Mouse (Mus musculus) thymus, adult 2 months (tissue): ENCODE measurements around the gene Cmss1. TPM values are rescaled to one million over a fixed set of nuclear protein-coding genes. Genes with fewer than 3 reads are reported as not detected.

Experiments used
- DNase-seq: peaks from one replicate; pipeline ENCODE4 v3.0.0; 2021
- H3K27ac ChIP-seq: fragments of 200-500 bp; 2 replicates; pipeline ENCODE4 v1.5.1; 2012; ENCODE audit warnings: low read length, control low read depth; ENCODE audit not compliant: control insufficient read depth, insufficient read depth
- H3K27me3 ChIP-seq: fragments of 200-500 bp; 2 replicates; pipeline ENCODE4 v1.6.1; 2012; ENCODE audit warnings: mild to moderate bottlenecking, low read length, moderate library complexity, mixed read lengths; ENCODE audit not compliant: control insufficient read depth, insufficient read depth
- H3K36me3 ChIP-seq: fragments of 200-500 bp; 2 replicates; pipeline ENCODE4 v1.6.1; 2012; ENCODE audit warnings: mild to moderate bottlenecking, low read length, moderate library complexity; ENCODE audit not compliant: control insufficient read depth, insufficient read depth
- H3K4me1 ChIP-seq: fragments of 200-500 bp; replicated peaks from 2 replicates; pipeline ENCODE4 v1.6.1; 2012; ENCODE audit warnings: low read length; ENCODE audit not compliant: control insufficient read depth, insufficient read depth
- H3K4me3 ChIP-seq: fragments of 200-500 bp; 2 replicates; pipeline ENCODE4 v1.5.1; 2012; ENCODE audit warnings: mild to moderate bottlenecking, low read length, control low read depth, moderate library complexity; ENCODE audit not compliant: control insufficient read depth, insufficient read depth
- CTCF ChIP-seq: fragments of 200-500 bp; IDR thresholded peaks from 2 replicates; pipeline ENCODE4 v1.5.1; 2012; ENCODE audit warnings: mild to moderate bottlenecking, control low read depth, low read length, moderate library complexity, borderline replicate concordance; ENCODE audit not compliant: control insufficient read depth, poor library complexity, insufficient read depth; ENCODE audit errors: extremely low read depth
- POLR2A ChIP-seq: fragments of 200-500 bp; IDR thresholded peaks from 2 replicates; pipeline ENCODE4 v1.6.1; 2012; ENCODE audit warnings: mild to moderate bottlenecking, low read length, control low read depth, moderate library complexity; ENCODE audit not compliant: control insufficient read depth, poor library complexity, insufficient read depth; ENCODE audit errors: extremely low read depth
- WGBS: fragments of 180-500 bp; shearing (Covaris S2); methylation state at CpG from one replicate; pipeline ENCODE4 v1.1.7; 2018; 5-methylcytosine and 5-hydroxymethylcytosine counted together
- polyA plus RNA-seq: library from polyadenylated mRNA; depleted of rRNA; stranded (reverse); fragments of >200 nt; gene quantifications from 2 replicates; pipeline ENCODE4 v1.2.3, GENCODE M21; 2012

Gene Cmss1
- polyA plus RNA-seq, 1 experiment, result 6.2 TPM

DNA sequence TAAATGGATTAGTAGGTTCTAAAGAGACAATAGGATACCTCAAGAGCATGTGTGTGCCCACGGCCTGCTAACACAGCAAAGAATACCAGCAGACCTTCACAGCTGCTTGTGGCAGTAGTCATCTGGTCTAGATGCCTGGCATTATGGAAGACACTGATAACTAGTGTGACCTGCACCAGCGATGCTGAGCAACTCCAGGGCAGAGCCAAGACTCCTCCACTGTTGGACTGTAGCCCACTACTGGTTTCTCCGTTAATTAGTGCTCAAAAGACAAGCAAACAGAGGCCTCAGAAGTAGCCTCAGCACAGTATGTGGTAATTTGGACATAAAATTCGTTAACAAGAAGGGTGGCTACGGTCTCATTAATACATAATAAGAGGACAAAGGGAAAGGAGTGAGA is 54.0 kb downstream of the Cmss1 start:
- Histone ChIP-seq H3K4me1 (0 out of 2 replicates have a peak, but pooled peaks cover 2% of the 10 kb centered on the region), H3K4me3 (no peak overlapping the region), H3K27me3 (no peaks in the 10 kb centered on the region), H3K27ac (no peak overlapping the region), H3K36me3 (no peaks in the 10 kb centered on the region)
- WGBS, result 94% methylated on average over 5 of the region's 5 CpGs
- DNase-seq, result no peak
- no peak for TF ChIP-seq POLR2A
- TF ChIP-seq CTCF, result no peak

DNA sequence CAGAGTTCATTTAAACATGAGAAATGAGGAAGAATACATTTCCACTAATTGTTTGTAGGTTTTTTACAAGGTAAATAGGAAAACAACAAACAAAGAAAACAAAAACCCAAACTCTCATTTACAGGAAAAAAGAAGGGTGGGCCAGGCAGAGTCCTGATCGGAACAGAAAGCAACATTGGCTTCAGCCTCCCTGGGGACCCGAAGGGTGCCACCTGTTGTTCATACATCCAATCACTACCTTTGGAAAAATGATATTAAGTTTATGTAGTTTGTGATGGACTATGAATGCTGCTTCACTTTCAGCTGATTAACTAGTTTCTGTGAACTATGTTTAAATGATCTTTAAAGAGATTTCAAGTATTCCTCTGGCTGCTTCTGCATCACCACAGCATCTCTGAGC is 55.0 kb downstream of the Cmss1 start:
- DNase-seq, result no peak
- H3K27me3 ChIP-seq, result no peaks in the 10 kb centered on the region
- no peak overlapping the region for H3K27ac ChIP-seq
- TF ChIP-seq CTCF (no peak), POLR2A (no peak)
- H3K4me1 ChIP-seq, result peaks cover 4% of the 10 kb centered on the region; the same call in 1 of the 2 replicates
- H3K36me3 ChIP-seq, result no peaks in the 10 kb centered on the region
- WGBS, result 76% methylated on average over 2 of the region's 2 CpGs
- H3K4me3 ChIP-seq, result no peak overlapping the region

DNA sequence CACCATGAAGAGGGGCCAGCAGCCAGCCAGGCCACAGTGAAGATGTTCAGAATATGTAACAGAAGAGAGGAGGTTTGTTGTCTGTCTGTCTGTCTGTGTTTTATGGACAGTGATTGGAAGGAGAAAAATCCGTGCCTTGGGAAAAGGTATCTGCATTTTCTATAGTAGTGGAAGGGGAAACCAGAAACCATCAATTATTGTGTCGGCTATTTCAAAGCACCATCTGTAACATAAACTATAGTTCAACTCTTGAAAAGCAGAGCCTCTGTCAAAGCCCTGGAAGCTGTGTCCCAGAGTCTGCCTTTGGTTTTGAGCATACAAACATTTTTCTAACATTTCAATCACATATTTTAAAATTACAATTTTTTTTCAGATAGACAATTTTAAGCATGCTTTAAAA is 55.8 kb downstream of the Cmss1 start:
- no peaks in the 10 kb centered on the region for H3K27me3 ChIP-seq
- H3K4me1 ChIP-seq, result peaks cover 4% of the 10 kb centered on the region; the same call in 1 of the 2 replicates
- no peak overlapping the region for H3K4me3 ChIP-seq
- WGBS, result 63% methylated on average over 2 of the region's 2 CpGs
- H3K27ac ChIP-seq, result no peak overlapping the region
- TF ChIP-seq POLR2A, result no peak
- no peak for TF ChIP-seq CTCF
- H3K36me3 ChIP-seq, result no peaks in the 10 kb centered on the region
- DNase-seq, result no peak

DNA sequence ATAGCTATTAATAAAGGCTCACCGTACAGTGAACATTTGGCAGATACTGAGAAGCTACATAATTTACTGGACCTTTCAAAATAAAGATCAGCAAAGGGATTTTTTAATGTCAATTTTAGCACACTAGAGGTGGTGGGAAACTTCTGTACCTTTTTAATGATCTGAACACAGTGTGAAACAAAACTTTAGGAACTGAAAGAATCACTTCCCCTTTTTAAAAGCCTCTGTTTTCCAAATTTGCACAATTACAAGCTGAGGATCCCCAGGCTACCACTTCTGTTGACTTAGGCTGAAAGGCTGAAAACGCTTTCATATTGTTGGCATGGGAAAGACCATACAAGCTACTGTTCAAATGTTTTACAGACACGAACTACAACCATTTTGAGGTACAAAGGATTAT is 56.6 kb downstream of the Cmss1 start:
- no peaks in the 10 kb centered on the region for H3K27me3 ChIP-seq
- no peak for DNase-seq
- no peaks in the 10 kb centered on the region for H3K36me3 ChIP-seq
- 47% methylated on average over 3 of the region's 3 CpGs for WGBS
- no peak overlapping the region for H3K27ac ChIP-seq
- H3K4me1 ChIP-seq, result peaks cover 4% of the 10 kb centered on the region; the same call in 1 of the 2 replicates
- no peak overlapping the region for H3K4me3 ChIP-seq
- no peak for TF ChIP-seq CTCF
- no peak for TF ChIP-seq POLR2A

DNA sequence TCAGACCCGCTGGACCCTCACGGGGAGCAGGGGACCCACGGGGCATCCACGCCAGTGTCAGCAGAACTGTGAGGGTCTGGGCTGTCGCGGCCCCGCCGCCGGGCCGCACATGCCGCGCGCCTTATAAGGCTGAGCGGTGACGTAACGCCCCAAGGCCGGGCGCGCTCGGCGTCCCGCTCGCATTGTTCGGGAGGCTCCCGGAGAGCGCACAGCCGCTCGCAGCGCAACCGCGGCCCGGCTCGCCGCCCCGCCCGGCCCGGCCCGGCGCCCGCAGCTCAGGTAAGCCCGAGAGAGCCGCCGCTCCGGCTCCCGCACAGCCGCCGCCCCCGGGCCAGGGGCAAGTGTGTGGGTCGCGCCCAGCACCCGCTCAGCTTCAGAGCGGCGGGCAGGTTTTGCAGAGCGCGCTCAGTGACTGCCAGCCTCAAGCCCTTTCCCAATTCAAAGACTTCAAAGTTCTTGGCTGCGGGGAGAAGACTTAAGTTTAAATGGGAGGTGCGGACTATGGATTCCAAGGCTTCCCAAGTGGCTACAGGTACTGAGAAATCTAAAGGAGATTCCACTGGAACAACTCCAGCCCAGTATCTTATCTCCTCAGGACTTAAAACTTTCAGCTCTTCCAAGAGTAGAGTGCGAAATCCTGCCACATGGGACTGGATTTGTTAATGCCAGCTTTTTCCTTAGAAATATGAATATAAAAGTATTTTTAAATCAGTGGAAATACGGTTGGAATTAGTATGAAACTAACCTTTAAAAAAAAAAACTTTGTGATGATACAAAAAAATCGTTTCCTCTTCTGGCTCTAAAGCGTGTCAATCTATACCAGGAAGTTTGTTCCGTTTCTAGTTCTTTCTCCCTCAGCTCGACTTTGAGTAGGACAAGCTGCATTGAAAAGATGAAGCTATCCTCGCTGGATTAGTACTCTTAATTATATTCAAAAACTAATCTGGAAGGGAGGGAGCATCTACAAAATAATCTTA is 57.3 kb downstream of the Cmss1 start:
- H3K27ac ChIP-seq, result no peak overlapping the region
- peak; percentile 70 for DNase-seq
- WGBS, result under 1% methylated on average over 64 of the region's 64 CpGs
- TF ChIP-seq CTCF, result 0 out of 2 replicates have a peak, but pooled peaks have one; percentile 27
- peak; percentile 50; the same call in 1 of the 2 replicates for TF ChIP-seq POLR2A
- H3K36me3 ChIP-seq, result no peaks in the 10 kb centered on the region
- H3K4me1 ChIP-seq, result peaks cover 4% of the 10 kb centered on the region; the same call in 1 of the 2 replicates
- H3K4me3 ChIP-seq, result peak overlapping the region; percentile 54
- H3K27me3 ChIP-seq, result no peaks in the 10 kb centered on the region

DNA sequence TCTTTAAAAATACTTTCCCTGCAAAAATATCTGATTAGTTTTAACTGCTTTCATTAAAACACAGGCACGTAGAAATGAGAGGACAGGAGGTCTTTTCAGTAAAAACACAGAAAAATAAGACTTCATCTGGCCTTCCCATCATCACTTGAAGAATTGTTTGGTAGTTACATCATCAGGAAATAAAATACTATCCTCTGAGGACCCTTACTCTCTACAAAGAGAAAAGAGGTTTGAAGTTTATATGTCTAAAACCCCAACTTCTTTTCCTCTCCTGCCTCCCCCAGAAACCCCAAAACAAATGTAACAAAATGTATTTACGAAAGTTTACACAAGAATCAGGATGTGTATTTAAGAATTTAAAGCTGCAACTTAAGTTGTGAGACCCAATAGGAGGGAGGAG is 58.1 kb downstream of the Cmss1 start:
- Histone ChIP-seq H3K27me3 (no peaks in the 10 kb centered on the region), H3K27ac (no peak overlapping the region), H3K4me1 (peaks cover 4% of the 10 kb centered on the region; the same call in 1 of the 2 replicates), H3K36me3 (no peaks in the 10 kb centered on the region), H3K4me3 (peak overlapping the region; percentile 54)
- TF ChIP-seq CTCF (no peak), POLR2A (no peak)
- no peak for DNase-seq
- 74% methylated on average over 2 of the region's 2 CpGs for WGBS
